Mouse (Mus musculus): ENCODE data around the gene Wnt5a. TPM values are rescaled to one million over a fixed set of nuclear protein-coding genes. Genes with fewer than 3 reads are reported as not detected.

Gene Wnt5a
- polyA plus RNA-seq, 1 experiment = 1.8 TPM

- Histone ChIP-seq H3K36me3 (ENCODE audit: control insufficient read depth, insufficient read depth, low read length) (no peaks in the 10 kb centered on the region), H3K4me1 (replicated peaks; ENCODE audit: control insufficient read depth, insufficient read depth, low read length) (no peaks in the 10 kb centered on the region), H3K27ac (ENCODE audit: control insufficient read depth, insufficient read depth, low read length) (no peak overlapping the region), H3K27me3 (ENCODE audit: control insufficient read depth, insufficient read depth, low read length) (peaks cover 3% of the 10 kb centered on the region; the same call in 1 of the 2 replicates), H3K4me3 (ENCODE audit: control insufficient read depth, insufficient read depth, low read length) (no peak overlapping the region)
- no peak for DNase-seq
- WGBS = 85% methylated on average over 2 of the region's 2 CpGs
- no peak for TF ChIP-seq CTCF (IDR thresholded peaks at IDR 0.05; ENCODE audit: borderline replicate concordance, control insufficient read depth, extremely low read depth, insufficient read depth, low read length, poor library complexity)
- TF ChIP-seq POLR2A (IDR thresholded peaks at IDR 0.05; ENCODE audit: control insufficient read depth, extremely low read depth, insufficient read depth, low read length, poor library complexity) = no peak
Observed at GRCm38 (mm10) chr14:28514171-28514570, 9.6 kb downstream of the Wnt5a start.

GRCm38 (mm10) chr14:28515331-28515730 lies 10.8 kb downstream of the Wnt5a start:
- Histone ChIP-seq H3K4me1 (replicated peaks; ENCODE audit: control insufficient read depth, insufficient read depth, low read length) (no peaks in the 10 kb centered on the region), H3K4me3 (ENCODE audit: control insufficient read depth, insufficient read depth, low read length) (no peak overlapping the region), H3K27ac (ENCODE audit: control insufficient read depth, insufficient read depth, low read length) (no peak overlapping the region), H3K27me3 (ENCODE audit: control insufficient read depth, insufficient read depth, low read length) (no peaks in the 10 kb centered on the region; the same call in 1 of the 2 replicates), H3K36me3 (ENCODE audit: control insufficient read depth, insufficient read depth, low read length) (no peaks in the 10 kb centered on the region)
- no peak for DNase-seq
- no peak for TF ChIP-seq POLR2A (IDR thresholded peaks at IDR 0.05; ENCODE audit: control insufficient read depth, extremely low read depth, insufficient read depth, low read length, poor library complexity)
- no peak for TF ChIP-seq CTCF (IDR thresholded peaks at IDR 0.05; ENCODE audit: borderline replicate concordance, control insufficient read depth, extremely low read depth, insufficient read depth, low read length, poor library complexity)
- WGBS = 82% methylated on average over 6 of the region's 6 CpGs

- H3K36me3 ChIP-seq (ENCODE audit: control insufficient read depth, insufficient read depth, low read length) = no peaks in the 10 kb centered on the region
- no peaks in the 10 kb centered on the region for H3K27me3 ChIP-seq (ENCODE audit: control insufficient read depth, insufficient read depth, low read length)
- no peaks in the 10 kb centered on the region for H3K4me1 ChIP-seq (replicated peaks; ENCODE audit: control insufficient read depth, insufficient read depth, low read length)
- DNase-seq = no peak
- H3K27ac ChIP-seq (ENCODE audit: control insufficient read depth, insufficient read depth, low read length) = no peak overlapping the region
- no peak for TF ChIP-seq CTCF (IDR thresholded peaks at IDR 0.05; ENCODE audit: borderline replicate concordance, control insufficient read depth, extremely low read depth, insufficient read depth, low read length, poor library complexity)
- TF ChIP-seq POLR2A (IDR thresholded peaks at IDR 0.05; ENCODE audit: control insufficient read depth, extremely low read depth, insufficient read depth, low read length, poor library complexity) = no peak
- 92% methylated on average over 39 of the region's 39 CpGs for WGBS
- no peak overlapping the region for H3K4me3 ChIP-seq (ENCODE audit: control insufficient read depth, insufficient read depth, low read length)
Observed at GRCm38 (mm10) chr14:28517631-28518560, 13.3 kb downstream of the Wnt5a start.

- no peak overlapping the region for H3K4me3 ChIP-seq (ENCODE audit: control insufficient read depth, insufficient read depth, low read length)
- TF ChIP-seq POLR2A (IDR thresholded peaks at IDR 0.05; ENCODE audit: control insufficient read depth, extremely low read depth, insufficient read depth, low read length, poor library complexity) (no peak), CTCF (IDR thresholded peaks at IDR 0.05; ENCODE audit: borderline replicate concordance, control insufficient read depth, extremely low read depth, insufficient read depth, low read length, poor library complexity) (no peak)
- WGBS = 63% methylated on average over 1 of the region's 1 CpGs
- no peaks in the 10 kb centered on the region for H3K36me3 ChIP-seq (ENCODE audit: control insufficient read depth, insufficient read depth, low read length)
- H3K27me3 ChIP-seq (ENCODE audit: control insufficient read depth, insufficient read depth, low read length) = no peaks in the 10 kb centered on the region
- DNase-seq = no peak
- H3K27ac ChIP-seq (ENCODE audit: control insufficient read depth, insufficient read depth, low read length) = no peak overlapping the region
- no peaks in the 10 kb centered on the region for H3K4me1 ChIP-seq (replicated peaks; ENCODE audit: control insufficient read depth, insufficient read depth, low read length)
Observed at GRCm38 (mm10) chr14:28521106-28521505, 16.6 kb downstream of the Wnt5a start.

GRCm38 (mm10) chr14:28522611-28523010 lies 18.1 kb downstream of the Wnt5a start:
- DNase-seq = no peak
- WGBS = 93% methylated on average over 21 of the region's 21 CpGs
- Histone ChIP-seq H3K4me1 (replicated peaks; ENCODE audit: control insufficient read depth, insufficient read depth, low read length) (no peaks in the 10 kb centered on the region), H3K27ac (ENCODE audit: control insufficient read depth, insufficient read depth, low read length) (no peak overlapping the region), H3K36me3 (ENCODE audit: control insufficient read depth, insufficient read depth, low read length) (no peaks in the 10 kb centered on the region), H3K4me3 (ENCODE audit: control insufficient read depth, insufficient read depth, low read length) (no peak overlapping the region), H3K27me3 (ENCODE audit: control insufficient read depth, insufficient read depth, low read length) (no peaks in the 10 kb centered on the region)
- TF ChIP-seq CTCF (IDR thresholded peaks at IDR 0.05; ENCODE audit: borderline replicate concordance, control insufficient read depth, extremely low read depth, insufficient read depth, low read length, poor library complexity) = no peak
- TF ChIP-seq POLR2A (IDR thresholded peaks at IDR 0.05; ENCODE audit: control insufficient read depth, extremely low read depth, insufficient read depth, low read length, poor library complexity) = no peak

- Histone ChIP-seq H3K4me3 (ENCODE audit: control insufficient read depth, insufficient read depth, low read length) (no peak overlapping the region), H3K36me3 (ENCODE audit: control insufficient read depth, insufficient read depth, low read length) (no peaks in the 10 kb centered on the region), H3K27me3 (ENCODE audit: control insufficient read depth, insufficient read depth, low read length) (no peaks in the 10 kb centered on the region), H3K4me1 (replicated peaks; ENCODE audit: control insufficient read depth, insufficient read depth, low read length) (no peaks in the 10 kb centered on the region), H3K27ac (ENCODE audit: control insufficient read depth, insufficient read depth, low read length) (no peak overlapping the region)
- no peak for DNase-seq
- TF ChIP-seq POLR2A (IDR thresholded peaks at IDR 0.05; ENCODE audit: control insufficient read depth, extremely low read depth, insufficient read depth, low read length, poor library complexity) (no peak), CTCF (IDR thresholded peaks at IDR 0.05; ENCODE audit: borderline replicate concordance, control insufficient read depth, extremely low read depth, insufficient read depth, low read length, poor library complexity) (no peak)
- WGBS = 94% methylated on average over 1 of the region's 1 CpGs
Observed at GRCm38 (mm10) chr14:28525566-28525965, 21.0 kb downstream of the Wnt5a start.

Measured in thymus, adult 2 months (tissue).